Mouse (Mus musculus) erythroblast, embryonic 14.5 days (primary cell): ENCODE results near the gene 2010300C02Rik.

Experiments
- GATA1 ChIP-seq: IDR thresholded peaks from 2 replicates; pipeline ENCODE4 v1.6.1; 2012; ENCODE audit warnings: low read length, inconsistent platforms, mixed read lengths
- TAL1 ChIP-seq: IDR thresholded peaks from 3 replicates; pipeline ENCODE4 v1.6.1; 2012; ENCODE audit warnings: low read length, inconsistent platforms, mixed read lengths

DNA sequence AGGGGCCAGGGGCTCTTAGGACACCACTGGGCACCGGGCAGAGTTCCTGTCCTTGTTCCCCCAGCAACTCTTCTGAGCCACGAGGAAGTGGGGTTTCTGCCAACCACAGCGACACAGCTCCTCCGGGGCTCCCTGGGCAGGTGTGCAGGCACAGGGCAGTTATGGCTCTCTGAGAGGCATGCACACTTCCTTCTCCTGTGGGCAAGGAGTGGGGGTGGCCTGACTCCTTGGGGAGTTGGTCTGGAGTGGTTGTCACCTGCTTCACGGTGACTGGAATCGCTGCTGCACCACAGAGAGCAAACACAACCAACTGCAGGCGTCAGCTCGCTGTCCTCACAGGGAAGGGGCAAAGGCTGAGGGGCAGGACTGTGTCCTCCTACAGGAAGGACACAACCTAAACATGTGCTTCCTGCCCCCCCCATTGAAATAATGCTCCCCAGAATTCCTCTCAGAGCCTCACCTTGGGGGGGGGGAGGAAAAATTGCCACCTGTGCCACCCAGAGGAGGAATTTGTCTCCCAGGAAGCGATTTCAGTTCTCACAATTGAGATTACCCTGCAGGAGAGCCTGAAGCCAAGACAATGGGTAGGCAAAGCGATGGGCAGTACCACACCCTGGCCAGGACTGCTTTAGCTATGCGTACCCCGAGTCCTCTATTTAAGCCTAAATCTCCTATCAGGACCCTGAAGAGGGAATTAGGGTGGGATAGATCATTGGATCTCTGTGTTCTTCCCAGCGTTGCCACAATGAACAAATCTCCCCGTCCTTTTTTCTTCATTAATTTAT is 54.2 kb downstream of the 2010300C02Rik start:
- TF ChIP-seq GATA1: no peak
- no peak for TF ChIP-seq TAL1
